Mouse (Mus musculus) hindbrain, embryonic 11.5 days (tissue): ENCODE measurements around the gene Pde4a. TPM values are rescaled to one million over a fixed set of nuclear protein-coding genes. Genes with fewer than 3 reads are reported as not detected.

Experiments
- ATAC-seq: fragments of 200-750 bp; cut with Nextera tagmentation; 2 replicates; pipeline ENCODE4 v1.8.0; 2017; ENCODE audit warnings: mild to moderate bottlenecking, moderate TSS enrichment, moderate library complexity; ENCODE audit not compliant: low FRiP score
- DNase-seq: peaks from one replicate; pipeline ENCODE4 v3.0.0-alpha.2; 2015; ENCODE audit warnings: low spot score
- H3K27ac ChIP-seq: fragments of 300-500 bp; sonication (generic); 2 replicates; pipeline ENCODE4 v1.5.1; 2014; ENCODE audit warnings: mild to moderate bottlenecking, low read depth, low read length
- H3K27me3 ChIP-seq: fragments of 300-500 bp; sonication (generic); 2 replicates; pipeline ENCODE4 v1.6.1; 2014; ENCODE audit warnings: mild to moderate bottlenecking, low read length, moderate library complexity, mixed read lengths; ENCODE audit not compliant: control insufficient read depth, insufficient read depth
- H3K36me3 ChIP-seq: fragments of 300-500 bp; sonication (generic); 2 replicates; pipeline ENCODE4 v1.6.1; 2014; ENCODE audit warnings: mild to moderate bottlenecking, low read length, moderate library complexity, mixed read lengths; ENCODE audit not compliant: control insufficient read depth, insufficient read depth
- H3K4me1 ChIP-seq: fragments of 300-500 bp; sonication (generic); replicated peaks from 2 replicates; pipeline ENCODE4 v1.6.1; 2014; ENCODE audit warnings: low read length, mixed read lengths; ENCODE audit not compliant: control insufficient read depth, insufficient read depth
- H3K4me2 ChIP-seq: fragments of 300-500 bp; sonication (generic); replicated peaks from 2 replicates; pipeline ENCODE4 v1.6.1; 2014; ENCODE audit warnings: mild to moderate bottlenecking, low read depth, low read length
- H3K4me3 ChIP-seq: fragments of 300-500 bp; sonication (generic); 2 replicates; pipeline ENCODE4 v1.5.1; 2014; ENCODE audit warnings: low read depth, low read length
- H3K9ac ChIP-seq: fragments of 300-500 bp; sonication (generic); 2 replicates; pipeline ENCODE4 v1.6.1; 2014; ENCODE audit warnings: low read depth, low read length
- H3K9me3 ChIP-seq: fragments of 300-500 bp; sonication (generic); 2 replicates; pipeline ENCODE4 v1.6.1; 2016; ENCODE audit warnings: low read length; ENCODE audit not compliant: control insufficient read depth
- WGBS: fragments of 180-500 bp; shearing (Covaris S2); extraction: QIAGEN DNeasy Blood & Tissue Kit; methylation state at CpG from one replicate; pipeline ENCODE4 v1.1.7; 2014; 5-methylcytosine and 5-hydroxymethylcytosine counted together
- polyA plus RNA-seq: library from polyadenylated mRNA; unstranded; fragments of >200 nt; fragmentation: Nextera tagmentation; extraction: Ambion mirVana; gene quantifications from 2 replicates; pipeline ENCODE4 v1.2.1, GENCODE M21; 2014

Pde4a gene
- 5.2 and 5.7 TPM in 2 replicates for polyA plus RNA-seq

- WGBS, result 1% methylated on average over 76 of the region's 86 CpGs
- H3K4me3 ChIP-seq, result peak within 1 kb of the TSS; percentile 41
- peaks cover 52% of the 10 kb centered on the region for H3K27me3 ChIP-seq
- peak within 1 kb of the TSS; percentile 37; the same call in 1 of the 2 replicates for H3K9ac ChIP-seq
- H3K9me3 ChIP-seq, result no peaks in the 10 kb centered on the region
- no peaks in the 10 kb centered on the region for H3K36me3 ChIP-seq
- H3K4me2 ChIP-seq, result peak within 1 kb of the TSS; percentile 64
- no peak for ATAC-seq
- no peak within 1 kb of the TSS for H3K27ac ChIP-seq
- H3K4me1 ChIP-seq, result peaks cover 17% of the 10 kb centered on the region; the same call in 1 of the 2 replicates
- peak; percentile 59 for DNase-seq
Measured at GRCm38 (mm10) chr9:21165041-21165951, at the start of gene Pde4a. TSS of gene Pde4a (plus strand) at chr9:21165714.

GRCm38 (mm10) chr9:21117073-21117472, 48.4 kb upstream of the Pde4a start:
- H3K4me1 ChIP-seq, result no peaks in the 10 kb centered on the region
- ATAC-seq (no peak), DNase-seq (no peak)
- H3K9me3 ChIP-seq, result no peaks in the 10 kb centered on the region
- no peaks in the 10 kb centered on the region for H3K36me3 ChIP-seq
- WGBS, result 79% methylated on average over 6 of the region's 6 CpGs
- H3K27me3 ChIP-seq, result no peaks in the 10 kb centered on the region
- H3K9ac ChIP-seq, result no peak overlapping the region
- no peak overlapping the region for H3K27ac ChIP-seq
- no peak overlapping the region for H3K4me3 ChIP-seq
- H3K4me2 ChIP-seq, result no peak overlapping the region

- DNase-seq (no peak), ATAC-seq (no peak)
- Histone ChIP-seq H3K9me3 (no peaks in the 10 kb centered on the region), H3K9ac (no peak overlapping the region), H3K36me3 (no peaks in the 10 kb centered on the region), H3K27ac (no peak overlapping the region), H3K4me2 (no peak overlapping the region), H3K27me3 (no peaks in the 10 kb centered on the region), H3K4me1 (no peaks in the 10 kb centered on the region), H3K4me3 (no peak overlapping the region)
- 88% methylated on average over 16 of the region's 16 CpGs for WGBS
Measured at GRCm38 (mm10) chr9:21121483-21121882, 44.0 kb upstream of the Pde4a start.

- no peak overlapping the region for H3K27ac ChIP-seq
- no peak for ATAC-seq
Measured at GRCm38 (mm10) chr9:21124837-21125236, 40.7 kb upstream of the Pde4a start.

GRCm38 (mm10) chr9:21125502-21126258, 39.8 kb upstream of the Pde4a start:
- Histone ChIP-seq H3K4me2 (no peak overlapping the region), H3K4me3 (no peak overlapping the region), H3K27me3 (no peaks in the 10 kb centered on the region), H3K36me3 (no peaks in the 10 kb centered on the region), H3K4me1 (peaks cover 3% of the 10 kb centered on the region; the same call in 1 of the 2 replicates), H3K9ac (no peak overlapping the region), H3K27ac (no peak overlapping the region), H3K9me3 (no peaks in the 10 kb centered on the region)
- ATAC-seq, result no peak
- WGBS, result 92% methylated on average over 9 of the region's 9 CpGs
- no peak for DNase-seq

More at GRCm38 (mm10) chr9:21124837-21125236, 40.7 kb upstream of the Pde4a start:
- Histone ChIP-seq H3K27me3 (no peaks in the 10 kb centered on the region), H3K9ac (no peak overlapping the region), H3K9me3 (no peaks in the 10 kb centered on the region), H3K4me1 (no peaks in the 10 kb centered on the region), H3K36me3 (no peaks in the 10 kb centered on the region), H3K4me2 (no peak overlapping the region), H3K4me3 (no peak overlapping the region)
- DNase-seq, result no peak
- WGBS, result 81% methylated on average over 5 of the region's 5 CpGs

- Histone ChIP-seq H3K4me2 (no peak overlapping the region), H3K4me3 (no peak overlapping the region), H3K36me3 (no peaks in the 10 kb centered on the region), H3K9ac (no peak overlapping the region), H3K4me1 (peaks cover 3% of the 10 kb centered on the region; the same call in 1 of the 2 replicates), H3K27me3 (no peaks in the 10 kb centered on the region), H3K9me3 (no peaks in the 10 kb centered on the region), H3K27ac (no peak overlapping the region)
- WGBS, result 87% methylated on average over 2 of the region's 2 CpGs
- ATAC-seq (no peak), DNase-seq (no peak)
Measured at GRCm38 (mm10) chr9:21126259-21126627, 39.3 kb upstream of the Pde4a start.

GRCm38 (mm10) chr9:21131059-21131956, 34.2 kb upstream of the Pde4a start, which contains the start of gene Tyk2:
TSS of gene Tyk2 (minus strand) at chr9:21131243.
- Histone ChIP-seq H3K27ac (no peak within 1 kb of the TSS), H3K9ac (peak within 1 kb of the TSS; percentile 61), H3K27me3 (no peaks in the 10 kb centered on the region), H3K9me3 (no peaks in the 10 kb centered on the region), H3K4me1 (peaks cover 3% of the 10 kb centered on the region; the same call in 1 of the 2 replicates), H3K4me3 (peak within 1 kb of the TSS; percentile 58), H3K36me3 (no peaks in the 10 kb centered on the region), H3K4me2 (peak within 1 kb of the TSS; percentile 61)
- 6% methylated on average over 37 of the region's 37 CpGs for WGBS
- DNase-seq, result peak; percentile 90
- peak; percentile 98 for ATAC-seq
